Mouse (Mus musculus): ENCODE results near the gene Clec2e. TPM values are rescaled to one million over a fixed set of nuclear protein-coding genes. Genes with fewer than 3 reads are reported as not detected.

The Clec2e gene
- total RNA-seq, 2 experiments from 2014 or later, result 0.15 to 0.36 TPM

DNA sequence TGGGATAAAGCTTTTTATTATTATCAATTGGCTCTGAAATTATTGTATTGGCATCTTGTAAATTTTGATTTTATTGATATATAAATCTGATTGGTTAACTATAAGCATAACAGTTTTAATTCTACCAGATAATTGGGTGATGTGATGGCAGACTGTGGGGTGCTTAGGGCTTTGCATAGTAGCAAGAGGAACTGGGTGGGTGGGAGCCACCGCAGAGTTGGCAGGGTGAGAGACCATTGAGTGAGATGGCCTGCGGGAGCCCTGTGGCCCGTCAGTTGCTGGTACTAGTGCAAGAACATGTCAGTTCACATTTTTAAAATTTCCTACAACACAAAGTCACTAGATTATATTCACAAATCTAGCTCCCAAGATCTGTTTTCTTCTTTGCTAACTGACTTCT lies 34.9 kb downstream of the Clec2e start:
- DNase-seq, result no peak
- intact Hi-C loops (cut with DNase I), result no loop called here

DNA sequence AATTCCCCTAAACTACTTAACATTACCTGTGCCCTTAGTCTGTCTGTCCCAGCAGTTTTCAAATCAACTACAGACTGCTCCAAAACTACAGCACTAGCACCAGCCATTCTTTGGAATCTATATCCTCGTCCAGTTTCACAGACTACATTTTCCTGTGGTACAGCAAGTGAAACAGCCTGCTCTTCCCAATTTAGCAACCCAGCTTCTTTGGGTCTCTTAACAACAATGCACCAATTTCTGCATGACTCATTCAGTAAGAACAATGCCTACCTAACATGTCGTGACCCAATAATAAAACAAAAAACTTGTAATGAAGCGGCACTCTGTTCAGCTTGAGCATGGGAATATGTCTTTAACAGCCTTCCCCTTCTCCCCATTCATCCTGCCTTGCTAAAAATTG lies 35.3 kb downstream of the Clec2e start:
- DNase-seq, result no peak
- intact Hi-C loops (cut with DNase I), result no loop called here

DNA sequence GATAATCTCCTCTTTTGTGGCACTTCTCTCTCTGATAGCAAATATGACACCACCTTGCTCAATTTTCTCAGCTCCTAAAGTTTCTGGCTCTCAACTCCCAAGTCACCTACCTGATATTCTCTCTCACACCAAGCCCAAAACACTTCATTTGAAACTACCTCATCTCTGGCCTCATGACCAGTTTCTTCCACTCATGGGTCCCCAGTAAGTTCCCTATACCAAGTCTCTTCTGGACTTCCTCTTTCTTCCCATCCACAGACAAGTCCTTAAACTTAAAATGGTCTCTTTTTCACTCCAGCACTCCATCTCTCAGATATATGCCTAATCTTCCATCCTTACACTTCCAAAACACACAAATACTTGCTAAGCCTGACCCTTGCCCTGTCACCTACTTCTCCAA lies 42.7 kb downstream of the Clec2e start:
- DNase-seq, result no peak
- intact Hi-C loops (cut with DNase I), result loop anchor here (10.0 kb wide), 1 partner anchor 203 kb away; no protein-coding TSS in a partner anchor

GRCm38 (mm10) chr6:129056237-129056636 lies 44.5 kb downstream of the Clec2e start:
- no peak for DNase-seq
- intact Hi-C loops (cut with DNase I), result loop anchor here (10.0 kb wide), 1 partner anchor 201 kb away; no protein-coding TSS in a partner anchor

GRCm38 (mm10) chr6:129051731-129052130 lies 49.0 kb downstream of the Clec2e start:
- no peak for DNase-seq
- intact Hi-C loops (cut with DNase I), result loop anchor here (10.0 kb wide), 1 partner anchor 197 kb away; no protein-coding TSS in a partner anchor

- intact Hi-C loops (cut with DNase I), result loop anchor here (10.0 kb wide), 1 partner anchor 196 kb away; no protein-coding TSS in a partner anchor
- no peak for DNase-seq
Observed at GRCm38 (mm10) chr6:129051086-129051485, 49.6 kb downstream of the Clec2e start.

DNA sequence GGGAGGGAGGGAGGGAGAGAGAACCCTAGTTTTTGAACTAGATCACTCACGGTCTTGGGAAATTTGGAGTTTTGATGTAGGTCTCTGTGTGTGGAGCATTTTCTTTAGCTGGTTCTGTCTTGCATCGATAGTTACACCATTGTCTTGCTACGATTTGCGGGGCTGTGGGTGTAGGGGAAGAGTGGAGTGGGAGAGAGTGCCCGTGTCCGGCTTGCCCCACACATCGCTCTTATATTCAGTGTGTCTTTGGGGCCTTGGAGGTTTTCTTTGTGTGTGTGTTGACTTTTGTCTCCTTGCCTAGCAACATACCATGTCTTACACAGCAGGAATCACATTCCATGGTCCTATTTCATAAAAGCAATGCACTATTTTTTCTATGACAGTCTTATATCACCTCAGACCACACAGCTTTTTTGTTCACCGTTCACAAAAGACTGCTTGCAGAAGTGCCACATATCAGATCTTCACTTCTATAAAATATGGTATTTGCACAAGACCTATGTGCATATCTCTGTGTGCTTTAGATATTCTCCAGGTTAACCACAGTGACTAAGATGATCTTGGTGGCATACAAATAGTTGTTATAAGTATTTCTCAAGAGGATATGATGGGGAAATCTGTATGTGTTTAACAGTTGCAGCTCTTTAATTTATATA lies 51.0 kb downstream of the Clec2e start:
- intact Hi-C loops (cut with DNase I), result loop anchor here (10.0 kb wide), 1 partner anchor 195 kb away; no protein-coding TSS in a partner anchor
- no peak for DNase-seq

DNA sequence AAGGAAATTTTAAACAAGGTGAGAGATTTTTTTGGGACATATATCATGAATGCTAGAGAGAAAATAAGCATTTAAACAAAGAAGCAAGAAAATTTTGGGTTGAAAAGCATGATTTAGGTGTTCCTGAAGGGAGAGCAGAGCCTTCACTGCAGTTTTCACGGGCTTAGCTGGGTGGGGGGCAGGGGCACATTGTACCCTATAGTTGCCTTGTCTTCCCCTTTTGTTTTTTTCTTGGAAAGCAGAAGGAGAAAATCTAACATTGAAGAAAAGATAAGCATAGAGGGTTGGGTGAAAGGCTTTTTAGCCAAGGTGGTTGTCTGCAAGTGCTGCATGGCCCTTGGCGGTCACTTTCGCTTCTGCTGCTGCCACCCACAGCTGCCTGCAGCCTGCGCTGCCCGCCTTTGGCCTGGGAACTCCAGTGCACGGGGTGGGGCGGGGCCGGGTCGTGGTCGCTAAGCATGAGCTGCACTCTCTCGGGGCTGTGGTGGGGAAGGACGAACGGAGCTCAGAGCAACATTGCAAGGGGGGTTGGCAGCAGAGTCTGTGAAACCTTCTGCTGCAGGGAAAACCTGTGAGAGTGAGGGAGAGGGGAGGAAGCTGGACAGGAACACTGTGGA lies 51.7 kb downstream of the Clec2e start:
- intact Hi-C loops (cut with DNase I), result no loop called here
- no peak for DNase-seq

DNA sequence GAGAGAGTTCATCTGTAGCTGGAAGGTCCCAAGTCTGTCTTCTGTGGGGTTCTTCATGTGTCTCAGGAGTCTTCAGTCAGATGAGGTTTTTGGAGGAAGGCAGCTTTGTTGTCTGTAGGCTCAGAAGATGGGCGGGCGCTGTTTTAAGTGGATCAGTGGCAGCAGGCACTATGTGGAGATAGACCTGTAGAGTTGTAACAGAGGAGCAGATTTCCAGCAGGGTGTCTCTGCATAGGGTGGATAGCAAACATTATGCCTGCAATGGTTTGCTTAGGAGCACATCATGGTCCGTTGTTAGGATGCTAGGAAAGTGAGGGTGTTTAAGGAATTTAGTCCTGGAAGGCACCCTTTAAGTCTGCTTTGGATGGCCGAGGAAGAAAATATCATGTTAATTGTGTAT lies 52.3 kb downstream of the Clec2e start:
- DNase-seq, result no peak
- intact Hi-C loops (cut with DNase I), result no loop called here

- intact Hi-C loops (cut with DNase I), result no loop called here
Observed at GRCm38 (mm10) chr6:129045601-129046000, 55.1 kb downstream of the Clec2e start, which contains the start of gene Klrb1f. Klrb1f (plus strand) TSS chr6:129045901.

GRCm38 (mm10) chr6:129042470-129042869 lies 58.2 kb downstream of the Clec2e start:
- no peak for DNase-seq
- intact Hi-C loops (cut with DNase I), result no loop called here

More at GRCm38 (mm10) chr6:129045601-129046000, 55.1 kb downstream of the Clec2e start, which contains the start of gene Klrb1f:
- no peak for DNase-seq

Other genes starting within 250 kb of the Clec2e start
- under 1 TPM in 1 of 2 experiments, not detected in 1; 0.18 TPM for gene Clec2i, start 213.3 kb downstream of the Clec2e start, total RNA-seq (2021)
- gene BC035044, start 209.8 kb downstream of the Clec2e start, total RNA-seq (2021), result not detected
- 1 to 10 TPM; 2.3 to 2.5 TPM for gene Clec2g, start 166.5 kb downstream of the Clec2e start, total RNA-seq (2021)
- gene Klrb1f, start 55.0 kb downstream of the Clec2e start, total RNA-seq (2021), result not detected
- gene Clec2d, start 79.7 kb upstream of the Clec2e start, total RNA-seq (2021), result 10 to 100 TPM; 59.3 to 69.5 TPM
- gene Cd69, start 174.5 kb upstream of the Clec2e start, total RNA-seq (2021), result under 1 TPM in 1 of 2 experiments, not detected in 1; 0.31 TPM
- gene 4922502D21Rik, start 230.9 kb upstream of the Clec2e start, total RNA-seq (2021), result not detected
- under 1 TPM; 0.20 to 0.22 TPM for gene Clec12a, start 241.8 kb upstream of the Clec2e start, total RNA-seq (2021)

All from gastrocnemius, postnatal 36 days (tissue).